Mouse (Mus musculus): Measurements from ENCODE around the gene Cdc20b. TPM values are rescaled to one million over a fixed set of nuclear protein-coding genes. Genes with fewer than 3 reads are reported as not detected.
"Not testable (repeated sequence)": the region's sequence is repeated elsewhere in the genome, so short reads cannot be mapped to it uniquely, and the experiment has no call there.

The Cdc20b gene
- polyA plus RNA-seq, 1 experiment from 2014 or later, result not detected

DNA sequence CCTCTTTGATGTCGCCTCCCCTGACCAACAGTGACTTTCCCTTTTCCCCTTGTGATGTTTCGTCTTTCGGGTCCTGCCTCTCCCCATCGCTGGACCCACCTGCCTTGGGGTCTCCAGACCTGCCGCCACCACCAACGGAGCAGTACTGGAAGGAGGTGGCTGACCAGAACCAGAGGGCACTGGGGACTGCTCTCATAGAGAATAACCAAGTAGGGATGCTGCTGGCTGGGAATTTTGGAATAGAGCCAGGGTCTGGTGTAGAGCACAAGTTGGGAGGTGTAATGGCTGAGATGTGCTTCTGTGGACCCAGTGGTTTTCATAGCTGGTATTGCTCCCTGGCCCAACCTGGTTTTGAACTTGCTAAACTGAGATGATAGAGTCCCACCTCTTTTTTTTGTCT is 37.5 kb upstream of the Cdc20b start:
- Histone ChIP-seq H3K27me3 (peaks cover 92% of the 10 kb centered on the region), H3K27ac (no peak overlapping the region), H3K36me3 (no peaks in the 10 kb centered on the region), H3K9me3 (no peaks in the 10 kb centered on the region), H3K4me3 (replicated peaks) (no peak overlapping the region), H3K4me2 (no peak overlapping the region), H3K9ac (replicated peaks) (no peak overlapping the region), H3K4me1 (replicated peaks) (peaks cover 19% of the 10 kb centered on the region)
- 69% methylated on average over 6 of the region's 6 CpGs for WGBS
- no peak for ATAC-seq (ENCODE audit: insufficient number of reproducible peaks, insufficient read depth, low FRiP score, low TSS enrichment, low read depth)

DNA sequence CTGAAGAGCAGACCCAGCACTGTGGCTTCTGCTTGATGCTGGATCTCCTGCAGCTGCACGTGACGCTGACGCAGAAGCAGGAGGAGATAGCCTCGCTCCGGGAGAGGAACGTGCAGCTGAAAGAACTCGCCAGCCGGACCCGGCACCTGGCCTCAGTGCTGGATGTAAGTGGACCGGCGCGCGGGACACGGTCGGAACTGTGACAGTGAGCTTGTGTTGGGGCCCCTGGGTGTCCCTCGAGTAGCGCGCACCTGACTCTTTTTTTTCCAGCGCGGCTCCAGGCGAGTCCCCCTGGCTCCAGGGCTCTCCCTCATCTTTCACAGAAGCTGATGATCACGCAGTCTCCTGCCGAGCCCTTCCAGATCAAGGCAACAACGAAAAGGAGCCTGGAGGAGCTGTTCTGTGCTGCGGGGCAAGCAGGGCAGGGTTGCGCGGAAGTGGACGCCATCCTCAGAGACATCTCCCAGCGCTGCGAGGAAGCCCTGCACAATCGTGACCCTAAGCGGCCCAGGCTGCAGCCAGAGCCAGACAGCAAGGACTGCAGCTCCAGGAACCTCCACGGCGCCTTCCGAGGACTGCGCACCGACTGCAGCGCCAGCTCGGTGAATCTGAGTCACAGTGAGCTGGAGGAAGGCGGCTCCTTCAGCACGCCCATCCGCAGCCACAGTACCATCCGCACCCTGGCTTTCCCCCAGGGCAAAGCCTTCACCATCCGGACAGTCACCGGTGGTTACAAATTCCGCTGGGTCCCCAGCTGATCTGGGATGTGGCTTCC is 36.3 kb upstream of the Cdc20b start:
- Histone ChIP-seq H3K9me3 (no peaks in the 10 kb centered on the region), H3K4me1 (replicated peaks) (peaks cover 14% of the 10 kb centered on the region), H3K4me3 (replicated peaks) (peak overlapping the region; percentile 45), H3K4me2 (peak overlapping the region; percentile 86), H3K9ac (replicated peaks) (peak overlapping the region; percentile 40), H3K36me3 (no peaks in the 10 kb centered on the region), H3K27me3 (peaks cover 80% of the 10 kb centered on the region), H3K27ac (no peak overlapping the region)
- under 1% methylated on average over 46 of the region's 46 CpGs for WGBS
- no peak for ATAC-seq (ENCODE audit: insufficient number of reproducible peaks, insufficient read depth, low FRiP score, low TSS enrichment, low read depth)

DNA sequence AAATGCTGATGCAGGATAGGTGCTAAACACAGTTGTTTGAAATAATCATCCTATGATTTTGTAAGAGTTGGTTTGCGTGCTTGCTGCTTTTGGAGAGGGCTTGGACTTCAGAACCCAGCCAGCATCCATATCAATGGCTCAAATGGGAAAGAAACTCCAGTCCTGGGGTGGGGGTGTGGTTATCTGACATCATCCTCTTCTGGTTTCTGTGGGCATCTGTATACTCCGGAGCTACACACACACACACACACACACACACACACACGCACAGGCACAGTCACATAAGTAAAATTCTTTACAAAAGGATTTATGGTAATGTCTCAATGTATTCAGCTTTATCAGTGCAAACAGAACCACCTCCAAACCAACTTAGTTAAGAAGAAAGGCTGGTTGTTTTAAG is 34.8 kb upstream of the Cdc20b start:
- ATAC-seq (ENCODE audit: insufficient number of reproducible peaks, insufficient read depth, low FRiP score, low TSS enrichment, low read depth), result no peak
- no peak overlapping the region for H3K9ac ChIP-seq (replicated peaks)
- H3K4me2 ChIP-seq, result no peak overlapping the region
- H3K9me3 ChIP-seq, result no peaks in the 10 kb centered on the region
- no peak overlapping the region for H3K27ac ChIP-seq
- H3K36me3 ChIP-seq, result no peaks in the 10 kb centered on the region
- H3K4me3 ChIP-seq (replicated peaks), result no peak overlapping the region
- 75% methylated on average over 3 of the region's 3 CpGs for WGBS
- H3K4me1 ChIP-seq (replicated peaks), result peaks cover 8% of the 10 kb centered on the region; the same call in 1 of the 2 replicates
- H3K27me3 ChIP-seq, result peaks cover 66% of the 10 kb centered on the region

DNA sequence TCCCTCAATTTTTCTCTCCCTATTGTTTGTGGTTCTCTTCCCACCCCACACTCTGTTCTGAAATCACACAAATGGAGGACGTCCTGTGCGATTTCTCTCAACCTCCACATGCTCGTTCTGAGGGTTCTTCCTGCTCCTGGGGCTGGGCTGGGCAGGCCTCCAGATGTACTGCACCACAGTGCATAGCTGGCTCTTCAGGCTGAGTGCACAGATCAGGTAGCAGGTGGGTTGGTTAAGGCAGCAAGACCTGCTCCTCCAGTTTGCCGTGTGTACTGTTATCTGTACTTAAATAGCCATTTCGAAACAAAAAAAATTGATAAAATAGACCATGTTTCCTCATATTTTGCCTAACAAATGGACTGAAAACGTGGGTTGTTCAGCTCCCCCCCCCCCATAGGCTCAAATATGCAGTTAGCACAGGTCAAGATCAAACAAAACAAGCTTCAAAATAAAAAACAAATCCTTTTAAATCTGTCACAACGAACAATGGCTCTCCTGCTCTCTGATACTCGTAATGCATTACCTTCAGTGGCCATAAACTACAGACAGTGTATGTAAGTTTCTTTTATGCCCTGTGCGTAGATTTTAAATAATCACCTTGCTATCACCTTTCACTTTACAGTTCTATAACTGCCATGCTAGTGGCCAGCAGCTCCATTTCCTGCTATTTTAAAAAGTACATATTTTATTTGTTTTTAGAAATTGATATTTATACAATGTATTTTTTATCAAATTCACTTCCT is 34.2 kb upstream of the Cdc20b start:
- Histone ChIP-seq H3K4me2 (no peak overlapping the region), H3K36me3 (no peaks in the 10 kb centered on the region), H3K27me3 (peaks cover 59% of the 10 kb centered on the region), H3K4me1 (replicated peaks) (peaks cover 8% of the 10 kb centered on the region; the same call in 1 of the 2 replicates), H3K9me3 (no peaks in the 10 kb centered on the region), H3K27ac (no peak overlapping the region), H3K4me3 (replicated peaks) (no peak overlapping the region), H3K9ac (replicated peaks) (no peak overlapping the region)
- WGBS, result 61% methylated on average over 9 of the region's 9 CpGs
- no peak for ATAC-seq (ENCODE audit: insufficient number of reproducible peaks, insufficient read depth, low FRiP score, low TSS enrichment, low read depth)

DNA sequence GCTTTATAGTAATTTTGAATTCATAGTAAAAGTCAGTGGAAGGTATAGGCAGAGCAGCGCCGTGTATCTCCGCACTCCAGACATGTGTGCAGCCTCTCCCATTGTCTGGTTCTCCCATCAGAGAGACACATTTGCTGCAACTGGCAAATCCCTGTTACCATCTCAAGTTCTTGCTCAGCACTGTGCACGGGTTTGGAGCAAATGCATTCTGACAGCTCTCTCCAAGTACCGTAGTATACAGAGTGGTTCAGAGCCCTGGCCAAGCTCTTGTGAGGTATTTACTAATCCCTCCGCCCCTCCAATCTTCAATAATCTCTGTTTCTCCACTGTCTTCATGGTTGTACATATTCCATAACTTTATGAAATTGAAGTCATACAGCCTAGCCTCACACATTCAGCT is 22.2 kb upstream of the Cdc20b start:
- Histone ChIP-seq H3K4me3 (replicated peaks) (no peak overlapping the region), H3K4me2 (no peak overlapping the region), H3K4me1 (replicated peaks) (no peaks in the 10 kb centered on the region), H3K9ac (replicated peaks) (no peak overlapping the region), H3K36me3 (no peaks in the 10 kb centered on the region), H3K27ac (no peak overlapping the region), H3K27me3 (no peaks in the 10 kb centered on the region), H3K9me3 (no peaks in the 10 kb centered on the region)
- WGBS, result 77% methylated on average over 6 of the region's 6 CpGs
- no peak for ATAC-seq (ENCODE audit: insufficient number of reproducible peaks, insufficient read depth, low FRiP score, low TSS enrichment, low read depth)

DNA sequence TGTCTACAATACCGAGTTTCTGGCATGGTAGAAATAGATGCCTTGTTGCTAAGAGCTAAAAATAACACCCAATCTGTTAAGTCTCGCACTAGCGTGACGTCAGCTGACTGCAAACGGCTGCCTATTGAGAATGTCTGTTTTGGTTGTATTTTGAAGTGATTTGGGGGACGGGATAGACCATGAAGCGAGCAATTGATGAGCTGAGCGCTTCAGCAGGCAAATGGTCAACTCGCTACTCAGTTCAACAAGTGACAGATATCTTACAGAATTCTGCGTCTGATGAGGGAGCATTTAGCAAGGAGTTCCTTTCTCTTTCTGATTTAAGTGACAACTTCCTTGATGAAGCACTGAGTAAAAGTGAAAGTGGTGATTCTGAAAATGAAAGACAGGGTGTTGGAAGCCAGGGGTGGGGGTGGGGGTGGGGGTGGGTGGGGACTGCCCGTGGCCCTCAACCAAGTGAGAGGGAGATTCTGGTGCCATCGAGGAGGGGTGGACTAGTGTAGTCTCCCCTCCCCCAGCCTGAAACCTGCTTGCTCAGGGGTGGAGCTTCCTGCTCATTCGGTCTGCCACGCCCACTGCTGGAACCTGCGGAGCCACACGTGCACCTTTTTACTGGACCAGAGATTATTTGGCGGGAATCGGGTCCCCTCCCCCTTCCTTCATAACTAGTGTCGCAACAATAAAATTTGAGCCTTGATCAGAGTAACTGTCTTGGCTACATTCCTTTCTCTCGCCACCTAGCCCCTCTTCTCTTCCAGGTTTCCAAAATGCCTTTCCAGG is 21.5 kb upstream of the Cdc20b start:
- WGBS, result 52% methylated on average over 19 of the region's 20 CpGs
- 0 out of 2 replicates have a peak overlapping the region, but pooled peaks have one; percentile 18 for H3K4me3 ChIP-seq (replicated peaks)
- H3K4me1 ChIP-seq (replicated peaks); H3K9ac ChIP-seq (replicated peaks); H3K9me3 ChIP-seq; H3K27me3 ChIP-seq; ATAC-seq (ENCODE audit: insufficient number of reproducible peaks, insufficient read depth, low FRiP score, low TSS enrichment, low read depth); H3K27ac ChIP-seq; H3K36me3 ChIP-seq: not testable (repeated sequence)
- H3K4me2 ChIP-seq, result peak overlapping the region; percentile 35

DNA sequence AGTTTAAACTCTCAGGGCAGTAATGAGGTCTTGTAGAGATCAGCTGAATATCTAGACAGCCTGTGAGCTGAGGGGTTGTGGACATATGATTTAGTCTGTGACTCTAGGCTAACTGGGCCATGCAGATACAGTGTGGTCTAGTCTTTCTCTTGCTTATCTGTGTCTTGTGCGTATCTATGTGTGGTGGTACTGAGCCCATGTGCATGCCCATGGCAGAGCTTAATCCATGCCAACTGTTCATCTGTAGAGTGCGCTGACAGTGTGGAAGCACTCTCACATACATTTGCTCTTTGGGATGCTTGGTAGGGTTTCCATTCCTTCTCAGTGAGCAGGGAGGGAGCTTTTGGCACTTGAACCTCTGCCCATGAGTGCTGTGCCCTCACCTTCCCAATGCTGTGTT is 13.4 kb upstream of the Cdc20b start:
- Histone ChIP-seq H3K4me2 (no peak overlapping the region), H3K27me3 (peaks cover 3% of the 10 kb centered on the region; the same call in 1 of the 2 replicates), H3K27ac (no peak overlapping the region), H3K9ac (replicated peaks) (no peak overlapping the region), H3K9me3 (no peaks in the 10 kb centered on the region), H3K4me1 (replicated peaks) (0 out of 2 replicates have a peak, but pooled peaks cover 6% of the 10 kb centered on the region), H3K36me3 (no peaks in the 10 kb centered on the region), H3K4me3 (replicated peaks) (no peak overlapping the region)
- ATAC-seq (ENCODE audit: insufficient number of reproducible peaks, insufficient read depth, low FRiP score, low TSS enrichment, low read depth), result no peak
- WGBS, result 88% methylated on average over 2 of the region's 2 CpGs

DNA sequence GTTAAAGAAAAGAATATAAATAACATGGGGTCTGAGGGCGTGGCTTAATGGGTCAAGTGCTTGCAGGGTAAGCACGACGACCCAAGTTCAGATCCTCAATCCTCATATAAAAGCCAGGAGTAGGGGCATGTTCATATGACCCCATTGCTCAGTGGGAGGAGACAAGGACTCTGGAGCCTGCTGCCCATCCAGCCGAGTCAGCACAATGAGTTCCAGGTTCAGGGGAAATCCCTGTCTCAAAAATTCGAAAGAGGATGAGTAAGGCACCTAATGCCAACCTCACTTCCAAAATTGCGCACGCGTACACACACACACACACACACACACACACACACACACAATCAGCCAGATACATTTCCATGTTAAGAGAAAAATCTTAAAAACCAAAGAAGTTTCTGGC is 12.4 kb upstream of the Cdc20b start:
- H3K4me1 ChIP-seq (replicated peaks), result 0 out of 2 replicates have a peak, but pooled peaks cover 6% of the 10 kb centered on the region
- H3K4me2 ChIP-seq, result no peak overlapping the region
- no peaks in the 10 kb centered on the region for H3K9me3 ChIP-seq
- H3K36me3 ChIP-seq, result no peaks in the 10 kb centered on the region
- peaks cover 3% of the 10 kb centered on the region; the same call in 1 of the 2 replicates for H3K27me3 ChIP-seq
- no peak for ATAC-seq (ENCODE audit: insufficient number of reproducible peaks, insufficient read depth, low FRiP score, low TSS enrichment, low read depth)
- no peak overlapping the region for H3K4me3 ChIP-seq (replicated peaks)
- no peak overlapping the region for H3K27ac ChIP-seq
- H3K9ac ChIP-seq (replicated peaks), result no peak overlapping the region
- 69% methylated on average over 8 of the region's 8 CpGs for WGBS

DNA sequence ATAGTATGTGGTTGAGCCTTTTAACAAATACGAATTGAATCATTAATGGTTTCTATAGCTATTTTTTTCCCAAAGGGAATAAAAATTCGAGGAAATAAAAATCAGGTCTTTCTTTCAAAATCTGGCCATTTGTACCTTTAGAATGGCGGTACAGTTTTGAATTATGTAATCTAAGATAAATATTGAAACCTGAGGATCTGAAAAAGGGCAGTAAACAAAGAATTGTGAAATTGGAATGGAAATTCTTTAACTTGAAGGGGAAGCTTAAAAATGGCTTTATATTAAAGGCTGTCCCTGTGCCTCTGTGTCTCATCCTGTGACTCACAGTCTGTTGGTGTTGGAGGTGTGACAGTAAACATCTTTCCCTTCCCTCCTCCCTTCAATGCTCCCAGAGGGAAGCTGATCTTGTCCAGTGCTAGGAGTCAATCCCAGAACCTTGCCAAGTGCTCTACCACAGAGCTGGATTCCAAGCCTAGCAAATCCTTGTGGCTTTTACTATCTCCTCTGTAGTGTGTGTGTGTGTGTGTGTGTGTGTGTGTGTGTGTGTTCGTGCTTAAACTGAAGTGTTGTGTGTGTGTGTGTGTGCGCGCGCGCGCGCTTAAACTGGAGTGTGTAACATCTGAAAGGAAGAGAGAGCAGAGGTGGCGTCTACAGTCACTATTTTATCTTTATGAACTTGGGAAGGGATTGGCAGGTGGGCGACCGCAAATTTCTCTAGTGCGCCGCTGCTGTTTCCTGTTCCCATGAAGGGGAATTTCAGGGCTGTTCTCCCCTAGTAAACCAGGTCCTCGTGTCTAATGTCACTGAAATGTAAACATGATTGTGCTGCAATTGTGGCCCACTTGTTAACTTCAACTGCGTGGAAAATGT is 11.4 kb upstream of the Cdc20b start:
- Histone ChIP-seq H3K36me3 (no peaks in the 10 kb centered on the region), H3K9me3 (no peaks in the 10 kb centered on the region), H3K4me1 (replicated peaks) (0 out of 2 replicates have a peak, but pooled peaks cover 6% of the 10 kb centered on the region), H3K4me2 (no peak overlapping the region), H3K4me3 (replicated peaks) (no peak overlapping the region), H3K9ac (replicated peaks) (no peak overlapping the region), H3K27me3 (peaks cover 5% of the 10 kb centered on the region; the same call in 1 of the 2 replicates), H3K27ac (no peak overlapping the region)
- no peak for ATAC-seq (ENCODE audit: insufficient number of reproducible peaks, insufficient read depth, low FRiP score, low TSS enrichment, low read depth)
- 68% methylated on average over 17 of the region's 17 CpGs for WGBS

DNA sequence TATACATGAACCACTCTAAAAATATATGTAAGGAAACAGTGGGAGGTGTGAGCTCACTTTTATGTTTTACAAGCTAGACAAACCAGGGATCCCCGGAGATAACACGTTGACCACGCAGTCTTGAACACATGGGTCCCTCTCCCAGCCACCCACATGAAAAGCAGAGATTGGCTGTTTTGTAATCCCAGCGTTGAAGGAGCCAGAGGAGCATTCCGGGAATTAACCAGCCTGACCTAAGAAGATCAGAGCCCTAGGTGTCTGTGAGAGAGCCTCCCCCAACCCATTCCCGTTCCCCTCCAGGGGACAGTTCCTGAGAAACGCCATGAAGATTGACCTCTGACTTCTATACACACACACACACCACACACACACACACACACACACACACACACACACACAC is 3.6 kb upstream of the Cdc20b start:
- peaks cover 44% of the 10 kb centered on the region for H3K27me3 ChIP-seq
- H3K4me1 ChIP-seq (replicated peaks), result peaks cover 17% of the 10 kb centered on the region
- H3K9ac ChIP-seq (replicated peaks), result peak overlapping the region; percentile 65; the same call in 1 of the 2 replicates
- no peaks in the 10 kb centered on the region for H3K9me3 ChIP-seq
- ATAC-seq (ENCODE audit: insufficient number of reproducible peaks, insufficient read depth, low FRiP score, low TSS enrichment, low read depth), result no peak
- H3K4me3 ChIP-seq (replicated peaks), result peak overlapping the region; percentile 57
- no peaks in the 10 kb centered on the region for H3K36me3 ChIP-seq
- no peak overlapping the region for H3K27ac ChIP-seq
- H3K4me2 ChIP-seq, result peak overlapping the region; percentile 88
- WGBS, result 1% methylated on average over 7 of the region's 7 CpGs
